Mouse (Mus musculus): ENCODE results near the gene Gpd1l.

DNA sequence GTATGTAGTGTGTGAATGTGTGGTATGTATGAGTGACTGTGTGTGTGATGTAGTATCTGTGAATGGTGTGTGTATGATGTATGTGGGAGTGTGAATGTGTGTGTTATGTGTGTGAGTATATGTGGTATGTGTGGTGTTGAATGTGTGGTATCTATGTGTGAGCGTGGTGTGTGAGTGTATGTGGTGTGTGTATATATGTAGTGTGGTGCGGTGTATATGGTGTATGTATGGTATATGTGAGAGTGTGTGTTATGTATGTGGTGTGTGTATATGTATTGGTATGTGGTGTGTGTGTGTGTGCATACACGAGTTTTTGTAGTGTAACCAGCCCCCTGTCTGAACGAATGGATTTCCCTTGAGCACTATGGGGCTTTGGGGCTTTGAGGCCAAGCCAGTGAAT is 48.2 kb downstream of the Gpd1l start:
- TF ChIP-seq CTCF (IDR thresholded peaks at IDR 0.05; ENCODE audit: low read depth): no peak
- no peak for TF ChIP-seq EP300 (IDR thresholded peaks at IDR 0.05; ENCODE audit: low read depth)
